Mouse (Mus musculus) lung, postnatal 0 days (tissue): ENCODE results near the gene Tspan5.

Experiments used
- CTCF ChIP-seq: IDR thresholded peaks from 2 replicates; pipeline ENCODE4 v1.5.1; 2016; ENCODE audit warnings: antibody characterized with exemption, mild to moderate bottlenecking
- EP300 ChIP-seq: IDR thresholded peaks from 2 replicates; pipeline ENCODE4 v1.6.1; 2016; ENCODE audit warnings: antibody characterized with exemption, mild to moderate bottlenecking, control low read depth

GRCm38 (mm10) chr3:138836937-138837336 lies 94.9 kb downstream of the Tspan5 start:
- TF ChIP-seq CTCF, result peak; percentile 12
- no peak for TF ChIP-seq EP300
